Mouse (Mus musculus): ENCODE measurements at regions not wholly inside any gene's neighbourhood (a gene's known extent, or its start where the extent isn't known, plus 50 kb on each side); places are given as distances from the start of the nearest gene placed in this dataset.

DNA sequence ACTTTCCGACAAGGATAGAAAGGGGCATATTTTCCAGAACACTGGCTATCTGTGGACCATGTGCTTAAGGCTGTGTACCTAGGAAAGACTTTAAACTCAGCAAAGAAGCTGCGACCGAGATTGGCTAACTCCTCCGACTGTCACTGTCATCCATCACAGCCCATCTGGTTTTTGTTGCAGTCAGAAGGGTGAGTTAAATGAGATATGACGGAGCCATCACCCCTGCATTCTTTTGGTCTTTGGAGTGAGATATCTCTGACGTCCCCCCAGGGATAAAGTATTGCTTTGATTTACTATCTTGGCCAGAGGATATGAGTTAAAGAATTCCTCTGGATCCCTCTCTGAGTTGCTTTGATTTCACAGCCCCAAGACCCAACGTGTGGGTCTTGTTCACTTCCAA, 160.0 kb upstream of the Ubash3b start:
- no peak for ATAC-seq (ENCODE audit: low FRiP score)
- WGBS, result 84% methylated on average over 7 of the region's 7 CpGs
- no peaks in the 10 kb centered on the region for H3K9me3 ChIP-seq
- no peak overlapping the region for H3K9ac ChIP-seq
- no peak overlapping the region for H3K4me2 ChIP-seq
- no peaks in the 10 kb centered on the region for H3K27me3 ChIP-seq
- H3K4me1 ChIP-seq, result peaks cover 15% of the 10 kb centered on the region
- no peak overlapping the region for H3K27ac ChIP-seq
- H3K4me3 ChIP-seq (replicated peaks), result no peak overlapping the region
- no peaks in the 10 kb centered on the region for H3K36me3 ChIP-seq (replicated peaks)

DNA sequence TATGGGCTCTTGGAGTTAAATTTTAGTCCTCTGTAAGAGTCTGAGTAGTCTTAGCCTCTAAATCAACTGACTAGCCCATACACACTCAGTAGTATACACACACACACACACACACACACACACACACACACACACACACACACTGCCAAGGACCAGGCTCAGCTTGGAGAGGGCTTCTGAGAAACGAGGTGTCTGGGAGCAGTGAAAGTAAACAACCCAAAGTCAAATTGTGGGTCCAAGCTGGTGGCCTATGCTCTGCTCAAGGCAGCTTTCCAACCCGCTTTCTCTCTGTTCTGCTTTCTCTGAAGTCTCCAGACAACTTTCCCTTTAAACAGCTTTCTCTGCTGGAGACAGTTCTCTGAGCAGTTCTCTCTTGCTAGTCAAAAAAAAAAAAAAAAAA, 157.6 kb upstream of the Ubash3b start:
- 81% methylated on average over 2 of the region's 2 CpGs for WGBS
- H3K27ac ChIP-seq, result no peak overlapping the region
- no peak overlapping the region for H3K4me3 ChIP-seq (replicated peaks)
- no peaks in the 10 kb centered on the region for H3K4me1 ChIP-seq
- no peaks in the 10 kb centered on the region for H3K36me3 ChIP-seq (replicated peaks)
- H3K9ac ChIP-seq, result no peak overlapping the region
- no peaks in the 10 kb centered on the region for H3K9me3 ChIP-seq
- no peak overlapping the region for H3K4me2 ChIP-seq
- no peaks in the 10 kb centered on the region for H3K27me3 ChIP-seq
- ATAC-seq (ENCODE audit: low FRiP score), result no peak

DNA sequence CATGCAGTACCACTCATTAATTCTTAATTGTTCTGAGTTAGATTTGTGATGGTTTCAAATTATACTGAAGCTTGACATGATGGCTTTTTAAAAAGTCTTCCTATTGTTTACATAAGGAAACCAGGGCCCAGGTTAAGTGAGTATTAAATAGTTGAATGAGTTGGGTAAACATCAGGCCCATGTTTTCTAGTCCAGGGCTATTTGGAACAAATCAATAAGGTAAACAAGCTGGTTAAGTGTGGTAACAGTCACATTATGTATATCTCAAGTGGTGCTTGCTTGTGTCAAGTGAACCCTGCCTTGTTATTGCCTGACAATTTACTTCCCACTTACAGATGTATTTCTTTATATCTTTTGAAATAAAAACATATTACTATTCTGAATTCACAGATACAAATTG, 144.7 kb upstream of the Ubash3b start:
- ATAC-seq (ENCODE audit: low FRiP score), result no peak
- H3K9ac ChIP-seq, result no peak overlapping the region
- H3K36me3 ChIP-seq (replicated peaks), result no peaks in the 10 kb centered on the region
- no peak overlapping the region for H3K27ac ChIP-seq
- H3K27me3 ChIP-seq, result peaks cover 7% of the 10 kb centered on the region
- no peak overlapping the region for H3K4me3 ChIP-seq (replicated peaks)
- H3K4me2 ChIP-seq, result no peak overlapping the region
- peaks cover 18% of the 10 kb centered on the region for H3K4me1 ChIP-seq
- H3K9me3 ChIP-seq, result no peaks in the 10 kb centered on the region

DNA sequence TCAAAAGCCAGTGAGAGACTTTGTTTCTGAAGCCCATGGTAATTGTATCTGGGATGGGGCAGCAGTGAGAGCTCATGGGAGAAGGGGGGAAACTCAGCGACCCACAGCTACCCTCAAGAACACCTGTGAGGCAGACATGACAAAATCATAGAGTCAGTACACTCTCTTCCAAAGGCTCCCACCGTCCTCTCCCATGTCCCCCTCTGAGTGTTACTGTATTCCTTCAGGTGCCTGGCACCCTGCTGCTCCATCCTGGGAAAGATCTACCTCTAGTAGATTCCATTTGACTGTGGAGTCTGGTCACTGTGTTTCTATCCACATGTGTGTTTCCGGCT, 142.0 kb upstream of the Ubash3b start:
- Histone ChIP-seq H3K36me3 (replicated peaks) (no peaks in the 10 kb centered on the region), H3K4me1 (peaks cover 18% of the 10 kb centered on the region), H3K4me3 (replicated peaks) (no peak overlapping the region), H3K27me3 (peaks cover 7% of the 10 kb centered on the region), H3K27ac (no peak overlapping the region), H3K4me2 (0 out of 2 replicates have a peak overlapping the region, but pooled peaks have one; percentile 29), H3K9me3 (no peaks in the 10 kb centered on the region), H3K9ac (no peak overlapping the region)
- peak; percentile 69 for ATAC-seq (ENCODE audit: low FRiP score)
- WGBS, result 42% methylated on average over 3 of the region's 3 CpGs

DNA sequence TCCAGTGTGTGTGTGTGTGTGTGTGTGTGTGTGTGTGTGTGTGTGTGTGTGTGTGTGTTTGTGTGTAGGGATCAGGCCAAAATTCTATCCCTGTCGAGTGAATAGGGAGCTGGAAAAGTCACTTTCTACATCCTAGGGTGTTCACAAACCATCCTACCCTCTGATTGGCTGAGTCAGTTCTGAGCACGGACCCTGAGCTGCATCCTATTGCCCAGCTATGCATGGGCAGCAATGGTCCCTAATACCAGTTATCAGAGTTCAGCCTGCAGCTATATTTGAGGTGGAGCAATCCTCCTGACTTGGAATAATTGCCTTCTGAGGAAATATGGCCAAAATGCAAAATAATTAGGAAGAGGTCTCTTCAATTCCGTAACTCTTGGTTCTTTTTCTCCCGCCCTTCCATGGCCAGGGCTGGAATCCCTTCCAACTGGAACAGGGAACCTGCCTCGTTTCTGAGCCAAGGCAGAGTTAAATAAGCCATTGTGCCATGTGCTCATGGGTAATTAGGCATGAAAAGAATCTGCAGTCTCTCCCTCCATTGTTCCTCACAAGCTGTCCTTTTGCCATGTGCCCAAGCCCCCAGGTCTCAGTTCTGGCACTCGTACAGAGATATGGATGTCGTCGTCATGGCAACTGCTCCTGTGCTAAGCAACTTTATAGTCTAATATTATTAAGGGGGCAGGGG, 141.5 kb upstream of the Ubash3b start:
- 25% methylated on average over 8 of the region's 8 CpGs for WGBS
- Histone ChIP-seq H3K9me3 (no peaks in the 10 kb centered on the region), H3K9ac (no peak overlapping the region), H3K4me1 (peaks cover 18% of the 10 kb centered on the region), H3K36me3 (replicated peaks) (no peaks in the 10 kb centered on the region), H3K4me2 (peak overlapping the region; percentile 29; the same call in 1 of the 2 replicates), H3K4me3 (replicated peaks) (no peak overlapping the region), H3K27me3 (peaks cover 7% of the 10 kb centered on the region), H3K27ac (0 out of 2 replicates have a peak overlapping the region, but pooled peaks have one; percentile 31)
- ATAC-seq (ENCODE audit: low FRiP score), result peak; percentile 83

DNA sequence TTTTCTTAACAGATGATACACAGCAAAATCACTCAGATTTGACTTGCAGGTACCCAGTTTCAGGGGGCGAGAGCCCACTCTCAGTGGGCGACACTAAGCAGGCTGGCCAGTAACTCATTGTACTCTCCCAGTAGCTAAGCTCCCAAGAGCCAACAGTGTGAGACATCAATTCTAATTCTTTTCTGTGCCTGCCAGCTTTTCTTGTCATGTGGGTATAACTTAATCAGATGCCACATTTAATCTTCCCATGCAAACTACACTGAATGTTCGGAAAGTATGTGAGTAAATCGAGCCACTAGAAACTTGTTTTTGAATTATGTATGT, 124.6 kb upstream of the Ubash3b start:
- Histone ChIP-seq H3K4me3 (replicated peaks) (no peak overlapping the region), H3K9me3 (no peaks in the 10 kb centered on the region), H3K4me1 (peaks cover 30% of the 10 kb centered on the region), H3K27ac (peak overlapping the region; percentile 63), H3K9ac (no peak overlapping the region), H3K4me2 (no peak overlapping the region), H3K27me3 (no peaks in the 10 kb centered on the region), H3K36me3 (replicated peaks) (no peaks in the 10 kb centered on the region; the same call in 1 of the 2 replicates)
- no peak for ATAC-seq (ENCODE audit: low FRiP score)
- WGBS, result 75% methylated on average over 4 of the region's 4 CpGs

DNA sequence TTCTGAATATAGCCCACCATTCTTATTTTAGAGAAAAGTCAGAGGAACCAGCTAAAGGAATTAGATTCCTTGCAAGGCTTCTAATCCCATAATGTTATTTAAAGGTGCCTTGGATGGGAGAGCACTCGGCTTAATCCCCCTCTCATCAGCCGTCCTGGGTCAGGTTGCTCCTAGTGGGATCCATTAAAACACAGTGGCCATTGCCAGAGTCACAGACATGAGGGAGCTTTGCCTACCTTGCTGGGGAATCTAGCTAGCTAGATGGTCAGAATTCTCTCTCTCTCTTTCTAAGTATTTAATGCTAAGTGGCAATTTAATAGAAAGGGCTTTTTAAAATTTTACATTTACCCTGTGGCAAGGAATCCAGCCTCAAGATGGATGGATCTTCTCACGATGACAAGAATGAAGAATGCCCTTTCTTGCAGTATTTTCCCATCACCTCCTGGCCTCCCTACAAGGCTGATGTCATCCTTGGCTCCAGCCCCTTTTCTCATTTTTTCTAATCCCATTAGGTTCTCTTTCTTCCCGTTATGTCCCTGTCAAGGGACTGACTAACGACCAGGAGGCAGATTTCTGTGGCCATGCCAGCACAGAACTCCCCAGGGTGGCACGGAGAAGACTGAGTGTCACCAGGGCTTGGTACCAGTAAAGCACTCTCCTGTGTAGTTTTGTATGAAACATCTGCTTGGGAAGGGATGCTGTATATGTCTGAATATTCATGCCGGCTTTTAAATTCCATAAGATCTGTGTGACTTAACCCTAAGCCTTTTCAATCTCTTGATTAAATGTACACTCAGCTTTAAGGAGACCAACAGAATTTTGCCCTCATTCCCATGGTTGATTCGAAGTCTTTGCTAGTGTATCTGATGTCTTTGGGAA, 124.0 kb upstream of the Ubash3b start:
- H3K27ac ChIP-seq, result peak overlapping the region; percentile 63
- 33% methylated on average over 8 of the region's 8 CpGs for WGBS
- no peak overlapping the region for H3K4me2 ChIP-seq
- no peak overlapping the region for H3K4me3 ChIP-seq (replicated peaks)
- H3K36me3 ChIP-seq (replicated peaks), result no peaks in the 10 kb centered on the region; the same call in 1 of the 2 replicates
- peak; percentile 39; the same call in 1 of the 2 replicates for ATAC-seq (ENCODE audit: low FRiP score)
- H3K9me3 ChIP-seq, result no peaks in the 10 kb centered on the region
- no peaks in the 10 kb centered on the region for H3K27me3 ChIP-seq
- H3K9ac ChIP-seq, result no peak overlapping the region
- peaks cover 30% of the 10 kb centered on the region for H3K4me1 ChIP-seq

DNA sequence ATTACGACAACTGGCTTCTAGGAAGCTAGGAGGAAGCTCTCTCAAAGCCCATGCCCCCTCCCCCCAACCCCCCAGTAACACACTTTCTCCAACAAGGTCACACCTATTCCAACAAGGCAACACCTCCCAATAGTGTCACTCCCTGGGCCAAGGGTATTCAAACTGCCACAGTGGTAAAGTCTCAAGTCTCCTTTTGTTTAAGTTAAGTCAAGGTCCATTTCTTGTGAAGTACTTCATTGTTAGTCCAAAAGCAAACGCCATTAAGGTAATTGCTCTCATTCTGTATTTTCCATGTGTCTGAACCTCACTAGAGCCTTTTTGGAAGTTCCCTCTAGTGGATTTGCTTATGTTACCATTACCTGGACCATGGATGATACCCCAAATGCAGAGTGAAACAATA, 116.2 kb upstream of the Ubash3b start:
- H3K4me1 ChIP-seq, result peaks cover 15% of the 10 kb centered on the region
- H3K4me3 ChIP-seq (replicated peaks), result no peak overlapping the region
- whole genome bisulfite sequencing, result 85% methylated on average over 2 of the region's 2 CpGs
- H3K27me3 ChIP-seq, result no peaks in the 10 kb centered on the region
- H3K4me2 ChIP-seq, result no peak overlapping the region
- no peak overlapping the region for H3K9ac ChIP-seq
- H3K9me3 ChIP-seq, result no peaks in the 10 kb centered on the region
- no peaks in the 10 kb centered on the region for H3K36me3 ChIP-seq (replicated peaks)
- H3K27ac ChIP-seq, result no peak overlapping the region
- no peak for ATAC-seq (ENCODE audit: low FRiP score)

DNA sequence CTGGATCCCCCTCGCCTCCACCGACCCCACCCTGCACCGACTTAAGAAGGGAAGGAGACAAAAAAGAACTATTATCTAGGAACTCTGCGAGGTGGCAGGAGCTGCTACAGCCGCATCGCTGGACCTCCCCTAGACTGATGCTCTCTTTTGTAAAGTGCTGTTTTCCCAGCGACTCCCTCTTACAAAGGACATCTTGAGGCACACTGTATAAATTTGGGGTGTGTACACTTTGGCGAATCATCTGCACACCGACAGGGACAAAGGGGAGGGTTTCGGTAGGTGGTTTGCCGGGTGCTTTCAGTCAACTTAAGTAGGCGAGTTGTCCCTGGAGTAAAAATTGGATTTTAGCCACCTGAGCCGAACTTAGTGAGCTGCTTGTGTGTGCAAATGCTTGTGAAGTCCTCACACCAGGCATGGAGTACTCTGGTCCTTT, 112.4 kb upstream of the Ubash3b start:
- Histone ChIP-seq H3K4me3 (replicated peaks) (peak overlapping the region; percentile 35), H3K4me2 (peak overlapping the region; percentile 62), H3K36me3 (replicated peaks) (no peaks in the 10 kb centered on the region), H3K9ac (peak overlapping the region; percentile 56), H3K27me3 (no peaks in the 10 kb centered on the region), H3K4me1 (peaks cover 20% of the 10 kb centered on the region), H3K9me3 (no peaks in the 10 kb centered on the region), H3K27ac (peak overlapping the region; percentile 95)
- 4% methylated on average over 13 of the region's 13 CpGs for WGBS
- peak; percentile 64 for ATAC-seq (ENCODE audit: low FRiP score)

DNA sequence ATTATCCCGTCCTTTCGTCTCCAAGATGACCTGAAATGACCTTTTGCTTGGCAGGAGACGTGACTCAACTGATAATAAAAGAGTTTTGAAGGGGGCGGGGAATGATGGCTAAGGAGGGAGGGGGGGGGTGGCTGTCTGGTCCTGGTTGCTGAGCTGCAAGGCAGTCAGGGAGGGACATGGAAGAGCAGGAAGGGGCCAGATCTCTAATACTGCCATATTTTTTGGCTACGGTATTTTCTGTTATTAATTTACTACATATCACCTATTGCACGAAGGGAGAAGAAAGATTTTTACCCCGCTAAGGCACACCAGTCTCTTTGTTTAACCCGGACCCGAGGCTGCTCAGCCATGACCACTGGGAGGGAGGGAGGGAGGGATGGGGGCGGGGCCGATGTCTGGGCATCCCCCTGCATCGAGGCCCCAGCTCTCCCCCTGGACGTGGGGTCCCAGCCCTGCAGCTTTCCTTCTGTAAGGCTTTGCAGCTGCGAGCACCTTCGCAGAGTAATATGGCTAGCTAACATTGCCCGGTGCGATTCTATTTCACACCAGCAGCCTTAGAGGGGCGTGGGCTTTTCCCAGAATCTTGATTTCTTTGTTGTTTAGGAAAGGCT, 111.8 kb upstream of the Ubash3b start:
- WGBS, result under 1% methylated on average over 18 of the region's 18 CpGs
- Histone ChIP-seq H3K9me3 (no peaks in the 10 kb centered on the region), H3K4me2 (peak overlapping the region; percentile 62), H3K9ac (peak overlapping the region; percentile 56), H3K27ac (peak overlapping the region; percentile 95), H3K36me3 (replicated peaks) (no peaks in the 10 kb centered on the region), H3K27me3 (no peaks in the 10 kb centered on the region), H3K4me1 (peaks cover 20% of the 10 kb centered on the region), H3K4me3 (replicated peaks) (peak overlapping the region; percentile 35)
- ATAC-seq (ENCODE audit: low FRiP score), result peak; percentile 96

DNA sequence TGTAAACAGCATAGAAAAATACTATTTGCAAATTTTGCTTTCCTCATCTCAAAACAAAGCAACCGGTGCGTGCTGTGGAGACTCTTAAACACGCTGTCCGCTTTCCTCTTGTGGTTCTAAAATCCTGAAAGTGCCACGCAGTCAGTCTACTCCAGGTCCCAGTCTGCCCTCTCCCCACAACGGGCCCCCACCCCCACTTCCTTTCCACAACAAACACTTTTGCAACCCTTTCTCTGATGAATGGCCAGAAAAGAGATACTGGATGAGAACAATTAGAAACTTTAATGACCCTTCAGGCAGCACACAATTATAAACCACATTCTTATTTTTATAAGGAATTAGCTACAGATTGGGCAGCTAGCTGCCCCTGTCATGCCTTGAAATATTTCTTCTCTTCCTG, 111.1 kb upstream of the Ubash3b start:
- Histone ChIP-seq H3K36me3 (replicated peaks) (no peaks in the 10 kb centered on the region), H3K27ac (peak overlapping the region; percentile 95), H3K4me2 (peak overlapping the region; percentile 62), H3K4me1 (peaks cover 20% of the 10 kb centered on the region), H3K4me3 (replicated peaks) (peak overlapping the region; percentile 18; the same call in 1 of the 2 replicates), H3K9me3 (no peaks in the 10 kb centered on the region), H3K9ac (0 out of 2 replicates have a peak overlapping the region, but pooled peaks have one; percentile 56), H3K27me3 (no peaks in the 10 kb centered on the region)
- WGBS, result 4% methylated on average over 6 of the region's 6 CpGs
- ATAC-seq (ENCODE audit: low FRiP score), result 0 out of 2 replicates have a peak, but pooled peaks have one; percentile 17

DNA sequence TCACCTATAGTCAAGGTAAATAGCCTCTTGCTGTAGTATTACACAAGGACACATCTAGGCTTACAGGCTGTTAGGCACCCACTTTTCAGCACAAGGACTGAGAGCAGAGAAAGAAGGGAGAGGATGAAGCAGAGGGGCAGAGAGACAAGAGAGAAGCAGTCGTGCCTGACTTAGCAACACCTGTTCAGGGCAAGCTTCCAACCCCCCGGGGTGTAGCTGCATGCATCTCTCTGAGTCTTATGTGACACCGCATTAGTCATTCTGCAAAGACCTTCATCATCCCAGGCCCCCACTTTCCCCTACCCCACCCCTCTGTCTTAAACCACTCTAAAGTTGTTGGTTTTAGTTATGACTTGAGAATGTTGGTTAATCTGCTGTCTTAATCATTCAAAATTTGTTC, 106.6 kb upstream of the Ubash3b start:
- no peak overlapping the region for H3K4me2 ChIP-seq
- no peak overlapping the region for H3K9ac ChIP-seq
- H3K4me3 ChIP-seq (replicated peaks), result no peak overlapping the region
- 37% methylated on average over 3 of the region's 3 CpGs for WGBS
- H3K9me3 ChIP-seq, result no peaks in the 10 kb centered on the region
- no peaks in the 10 kb centered on the region for H3K36me3 ChIP-seq (replicated peaks)
- ATAC-seq (ENCODE audit: low FRiP score), result no peak
- H3K27ac ChIP-seq, result no peak overlapping the region
- no peaks in the 10 kb centered on the region for H3K27me3 ChIP-seq
- H3K4me1 ChIP-seq, result peaks cover 9% of the 10 kb centered on the region

Data from forebrain, embryonic 12.5 days (tissue).